Mouse (Mus musculus) kidney, postnatal 25 days (tissue): ENCODE results near the gene Abcf1.
A peak's percentile ranks its signal among the peaks of the same experiment; 100 is the strongest.

Source experiments
- DNase-seq, 2 experiments: peaks; one replicate each; pipeline ENCODE4 v3.0.0; 2021; ENCODE audit warnings: mixed read lengths in 2 of 2

Gene Abcf1

DNA sequence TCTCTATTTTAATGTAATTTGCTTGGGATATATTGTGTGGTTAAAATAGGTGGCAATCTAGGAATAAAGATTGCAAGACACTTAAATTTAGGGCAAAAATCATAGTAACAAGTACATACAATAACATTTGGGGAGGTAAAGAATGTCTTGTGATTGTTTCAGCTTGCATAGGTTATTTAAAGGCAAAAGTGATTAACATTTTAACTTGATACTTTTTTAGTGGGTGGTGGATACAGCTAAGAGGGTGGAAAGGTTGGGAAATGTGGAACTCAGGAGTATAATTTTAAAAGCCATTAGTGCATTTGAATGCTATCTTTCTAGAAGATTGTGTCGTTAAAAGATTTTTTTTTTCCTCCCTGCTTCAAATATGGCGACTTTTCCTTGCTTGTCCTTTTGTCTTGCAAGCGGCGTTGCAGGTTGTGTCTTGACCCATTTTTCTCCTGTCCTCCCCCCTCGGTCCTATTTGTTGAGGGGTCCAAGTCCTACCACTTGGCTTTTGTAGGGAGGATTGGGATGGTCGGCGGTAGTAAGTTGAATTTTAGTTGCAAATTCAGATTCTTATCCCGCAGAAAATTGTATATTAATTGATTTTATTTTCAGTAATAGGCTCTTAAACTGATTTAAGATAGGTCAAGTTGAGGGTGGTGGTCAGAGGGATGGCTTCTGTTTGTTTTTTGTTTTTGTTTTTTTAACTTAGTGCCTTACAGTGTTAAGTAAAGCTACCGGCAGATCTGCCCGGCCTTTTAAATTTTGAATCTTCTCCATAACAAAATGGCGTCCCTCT, 51.1 kb downstream of the Abcf1 start:
- DNase-seq: peak; percentile 49 to 67

DNA sequence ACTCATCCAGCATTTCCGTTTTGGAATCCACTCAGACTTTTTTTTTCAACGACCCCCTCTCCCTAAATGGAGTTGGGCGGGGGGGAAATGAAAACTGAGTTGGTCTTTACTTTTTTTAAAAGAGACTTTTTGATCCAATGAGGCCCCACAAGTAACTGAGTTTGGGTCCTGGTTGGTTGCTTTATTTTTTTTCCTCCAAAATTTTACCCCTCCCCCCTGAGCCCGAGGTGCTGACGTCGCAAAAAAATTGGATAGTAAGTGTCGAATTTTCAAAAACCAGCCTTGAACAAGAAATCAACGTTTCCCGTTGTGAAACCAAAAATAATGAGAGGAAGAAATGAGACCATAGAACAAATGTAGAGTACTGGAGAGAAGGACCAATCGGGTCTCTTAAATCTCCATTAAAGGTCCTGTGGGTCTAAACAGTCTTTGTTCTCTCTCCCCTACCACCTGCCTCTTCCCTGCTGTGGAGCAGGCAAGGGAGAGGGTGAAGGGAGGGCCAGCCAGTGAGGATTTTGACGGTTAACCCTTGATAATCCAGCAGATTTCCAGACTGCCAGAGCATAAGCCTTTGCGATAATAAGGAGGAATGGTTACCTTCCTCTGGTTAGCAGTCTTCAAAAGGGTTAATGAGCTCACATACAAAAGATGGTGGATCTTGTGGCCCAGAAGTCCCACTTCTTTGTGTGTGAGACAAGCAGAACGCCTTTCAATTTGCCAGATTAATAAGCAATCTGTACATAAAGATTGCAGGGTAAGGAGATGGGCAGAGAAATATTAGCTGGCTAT, 51.9 kb downstream of the Abcf1 start:
- peak in 1 of 2 experiments; percentile 42 for DNase-seq

DNA sequence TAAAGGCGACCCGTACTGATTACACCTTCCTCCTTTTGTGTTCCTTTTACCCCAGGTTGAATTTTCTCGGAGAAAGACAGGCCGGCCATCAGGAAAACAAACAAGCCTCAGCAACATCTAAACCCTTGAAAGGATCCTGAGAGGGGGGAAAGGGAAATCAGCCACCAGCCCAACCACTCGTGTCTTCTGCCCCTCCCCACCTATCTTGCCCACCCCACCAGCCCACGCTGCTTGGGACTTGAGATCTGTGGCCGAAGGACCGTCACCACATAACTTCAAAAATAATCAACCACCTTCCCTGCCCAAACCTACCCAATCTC, 52.5 kb downstream of the Abcf1 start:
- peak; percentile 31 to 64 for DNase-seq

DNA sequence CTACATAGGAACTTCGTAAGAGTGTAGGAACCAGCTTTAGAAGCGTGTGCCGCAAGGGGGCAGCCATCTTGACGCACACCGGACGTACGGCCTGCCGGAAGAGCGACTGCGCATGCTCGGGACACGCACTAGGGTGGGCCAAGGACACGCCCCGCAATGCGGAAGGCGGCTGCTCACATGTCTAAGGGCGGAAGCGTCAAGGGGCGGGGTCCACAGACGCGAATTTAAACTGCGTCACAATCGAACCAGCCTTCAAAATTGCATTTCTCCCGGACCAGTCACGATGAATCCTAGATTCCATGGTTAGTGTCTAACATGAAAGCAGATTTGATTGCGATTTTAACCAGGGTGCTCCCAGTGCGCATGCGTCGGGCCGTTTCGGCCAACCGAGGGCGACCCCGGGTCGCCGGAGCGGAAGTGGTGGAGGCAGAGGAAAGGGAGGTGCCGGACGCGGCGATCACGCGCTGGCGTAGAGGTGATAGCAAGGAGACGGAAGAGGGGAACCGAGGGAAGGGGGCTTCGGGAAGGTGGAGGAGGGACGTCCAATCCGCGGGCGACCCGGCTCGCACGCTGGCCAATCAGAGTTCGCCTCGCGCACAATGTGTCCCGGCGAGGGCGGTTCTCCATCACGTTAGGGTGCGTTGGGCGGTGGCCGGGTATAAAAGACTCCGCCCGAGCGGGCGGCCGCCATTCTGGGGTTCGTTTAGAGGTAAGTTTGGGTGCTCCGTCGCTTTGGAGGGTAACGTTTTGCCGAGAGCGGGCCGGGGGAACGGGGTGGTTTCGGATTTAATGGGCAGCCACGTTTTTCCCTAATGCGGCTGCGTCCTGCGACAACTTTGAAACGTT, 53.0 kb downstream of the Abcf1 start, which contains the start of the genes Mrps18b and Ppp1r10:
Mrps18b (minus strand) TSS at position 93 of the 846 bp plus-strand sequence.
Ppp1r10 (plus strand) TSS at position 138 of the 846 bp plus-strand sequence.
- peak; percentile 98 to 100 for DNase-seq

DNA sequence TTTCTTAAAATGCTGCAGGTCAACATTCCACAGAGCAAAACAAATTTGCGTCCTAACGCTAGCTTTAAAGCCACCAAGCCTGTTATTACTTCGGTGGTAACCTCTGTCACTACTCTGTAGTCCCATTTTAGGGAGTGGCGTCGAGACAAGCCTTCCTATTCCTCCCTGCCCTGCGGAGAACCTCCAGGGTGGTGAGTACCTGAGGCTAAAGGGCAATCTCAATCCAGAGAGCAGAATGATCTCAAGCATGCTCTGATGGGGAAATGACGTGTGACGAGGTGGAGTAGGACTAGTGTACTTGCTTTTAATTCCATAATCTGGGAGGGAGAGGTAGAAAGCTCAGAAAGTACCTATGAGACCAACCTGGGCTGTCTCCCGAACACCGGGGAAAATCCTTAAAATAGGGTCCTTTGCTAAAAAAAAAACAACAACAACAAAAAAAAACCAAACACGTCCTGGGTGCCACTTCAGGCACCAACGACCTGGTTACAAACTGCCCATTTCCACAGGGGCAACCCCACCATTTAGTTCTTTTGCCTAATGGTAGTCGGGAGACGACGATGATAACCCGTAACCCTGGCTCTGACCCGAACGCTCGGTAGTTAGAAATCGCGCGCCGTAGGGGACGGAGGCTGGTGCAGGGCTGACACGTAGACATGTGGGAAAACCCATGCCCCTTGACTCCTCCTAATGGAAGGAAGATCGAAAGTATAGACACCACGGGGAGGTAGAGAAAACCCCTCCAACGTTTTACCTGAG, 53.8 kb downstream of the Abcf1 start:
- DNase-seq: peak in 1 of 2 experiments; percentile 76

DNA sequence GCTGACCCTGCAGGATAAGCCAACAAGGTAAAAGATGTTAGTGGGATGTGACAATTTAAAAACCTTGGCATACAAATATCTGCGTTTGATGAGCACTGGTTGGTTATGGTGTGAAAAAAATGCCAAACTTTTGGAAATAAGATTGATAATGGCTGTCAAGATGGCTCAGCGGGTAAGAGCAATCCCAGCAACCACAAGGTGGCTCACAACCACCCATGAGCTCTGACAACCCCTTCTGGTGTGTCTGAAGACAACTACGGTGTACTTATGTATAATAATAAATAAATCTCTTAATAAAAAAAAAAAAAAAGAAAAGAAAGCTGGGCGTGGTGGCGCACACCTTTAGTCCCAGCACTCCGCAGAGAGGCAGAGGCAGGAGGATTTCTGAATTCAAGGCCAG, 54.6 kb downstream of the Abcf1 start:
- DNase-seq: peak in 1 of 2 experiments; percentile 37

DNA sequence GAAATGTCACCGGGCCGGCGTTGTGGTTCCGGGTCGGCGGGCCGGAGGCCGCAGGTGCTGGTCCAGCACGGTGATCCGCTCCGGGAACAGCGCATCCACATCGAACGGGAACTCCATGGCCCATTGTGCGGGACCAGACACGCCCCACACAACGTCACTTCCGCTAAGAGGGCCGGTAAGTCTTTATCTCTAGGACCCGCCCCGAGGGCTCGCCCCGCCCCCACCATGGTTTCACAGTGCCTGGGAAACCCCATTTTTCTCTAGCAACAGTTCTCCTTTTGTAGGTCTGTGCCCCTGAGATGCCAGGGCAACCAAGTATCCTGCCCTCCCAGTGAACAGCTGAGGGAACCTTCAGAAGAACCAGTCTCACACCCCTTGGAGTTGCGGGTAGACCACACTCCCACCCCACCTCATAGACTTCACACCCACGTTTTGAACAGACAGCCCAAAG, 59.6 kb downstream of the Abcf1 start, which contains the start of gene Atat1:
Atat1 (minus strand) TSS at position 157 of the 451 bp plus-strand sequence.
- peak; percentile 98 to 99 for DNase-seq

DNA sequence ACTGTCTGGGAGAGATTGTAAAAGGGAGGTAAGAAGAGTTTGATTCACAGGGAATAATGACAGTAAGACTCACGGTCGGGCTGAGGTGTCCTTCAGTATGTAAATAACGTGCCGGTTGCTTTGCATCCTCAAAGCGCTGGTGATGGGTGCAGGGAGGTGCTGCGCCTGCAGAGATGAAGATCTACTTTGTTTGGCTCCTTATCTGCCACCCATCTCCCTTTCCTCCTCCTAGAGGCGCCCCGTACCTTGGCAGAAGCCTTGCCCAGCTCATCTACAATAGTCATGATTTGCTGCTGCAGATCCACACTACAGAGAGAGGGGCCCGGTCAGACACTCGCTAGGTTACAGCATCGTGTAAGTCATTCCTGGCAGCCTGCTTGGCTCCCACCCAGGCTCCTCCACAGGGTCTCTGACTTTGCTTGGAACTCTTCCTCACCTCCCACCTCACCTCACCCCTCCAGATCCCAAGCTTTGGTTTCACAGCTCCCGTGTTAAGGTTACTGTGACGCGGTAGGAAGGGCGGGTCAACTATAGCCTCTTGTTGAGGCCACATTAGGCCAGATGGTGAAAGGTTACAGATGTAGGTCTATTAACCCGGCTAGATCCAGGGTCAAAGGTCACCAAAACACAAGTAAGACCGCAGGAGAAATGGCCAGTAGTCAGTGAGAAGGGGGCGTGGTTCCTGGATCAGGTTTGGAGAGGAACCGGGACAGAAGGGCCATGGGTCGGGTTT, 60.2 kb downstream of the Abcf1 start:
- no peak for DNase-seq

DNA sequence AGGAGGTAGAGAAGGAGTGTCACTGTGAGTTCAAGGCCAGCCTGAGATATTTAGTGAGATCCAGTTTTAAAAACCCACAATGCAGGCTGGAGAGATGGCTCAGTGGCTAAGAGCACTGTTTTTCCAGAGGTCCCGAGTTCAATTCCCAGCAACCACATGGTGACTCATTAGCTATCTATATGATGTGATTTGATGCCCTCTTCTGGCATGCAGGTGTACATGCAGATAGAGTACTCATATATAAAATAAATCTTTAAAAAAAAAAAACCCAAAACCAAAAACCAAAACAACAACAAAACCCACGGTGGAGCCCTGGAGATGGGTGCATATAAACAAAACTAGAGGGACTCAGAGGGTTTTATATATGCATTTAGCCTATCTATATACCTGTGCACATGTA, 62.0 kb downstream of the Abcf1 start:
- DNase-seq: no peak
